Mouse (Mus musculus) activated CD4-positive, CD25-positive, alpha-beta regulatory T cell, adult 4 months (primary cell): ENCODE results near the gene Sox13. TPM values are rescaled to one million over a fixed set of nuclear protein-coding genes. Genes with fewer than 3 reads are reported as not detected.

Source experiments
- ATAC-seq: one replicate; pipeline ENCODE4 v1.8.0; 2017
- polyA plus RNA-seq, 2 experiments: library from polyadenylated mRNA; unstranded; fragments of 100-300 nt; shearing (Covaris generic); gene quantifications; one replicate each; pipeline ENCODE4 v1.2.1; 2017

Sox13 gene
- polyA plus RNA-seq, 2 experiments from 2014 or later: not detected

DNA sequence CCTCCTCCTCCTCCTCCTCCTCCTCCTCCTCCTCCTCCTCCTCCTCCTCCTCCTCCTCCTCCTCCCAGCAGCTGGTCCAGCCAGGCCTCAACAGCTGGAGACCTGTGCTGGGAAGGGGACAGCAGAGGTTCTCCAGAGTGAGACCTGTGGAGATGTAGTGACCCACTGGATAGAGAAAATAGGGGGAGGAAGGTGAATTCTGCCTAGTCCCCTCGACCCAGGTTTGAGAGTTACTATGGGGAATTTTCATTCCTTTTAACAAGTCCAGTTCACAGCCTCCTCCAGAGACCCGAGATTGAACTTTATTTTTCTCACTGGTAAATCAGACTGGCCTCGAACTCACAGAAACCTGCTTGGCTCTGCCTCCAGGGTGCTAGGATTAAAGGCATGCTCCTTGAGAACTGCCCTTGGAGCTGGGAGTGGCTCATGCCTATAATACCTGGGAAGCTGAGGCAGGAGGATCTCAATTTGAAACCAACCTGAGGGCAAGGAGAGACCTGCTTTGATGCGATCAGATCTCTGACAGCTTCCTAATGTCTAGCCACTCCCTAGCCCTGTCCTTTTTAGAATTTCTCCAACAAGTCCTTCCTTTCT, 467 bp upstream of the Sox13 start:
- ATAC-seq: no peak

DNA sequence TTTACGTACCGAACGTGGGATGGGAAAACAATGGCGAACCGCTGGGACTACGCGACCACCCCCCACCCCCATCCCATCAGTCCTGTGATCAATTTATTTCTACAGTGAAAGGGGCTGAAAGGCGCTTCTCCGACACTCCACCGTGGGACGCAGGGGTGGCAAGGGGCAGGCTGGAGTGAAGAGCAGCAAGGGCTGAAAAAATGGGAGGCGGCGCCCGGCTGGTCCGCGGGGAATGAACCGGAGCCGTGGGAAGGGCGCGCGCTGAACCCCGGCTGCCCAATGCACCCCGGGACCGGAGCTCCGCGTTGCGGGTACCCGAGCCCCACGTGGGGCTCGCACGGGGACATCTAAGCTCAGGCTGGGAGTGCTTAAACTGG, 1.0 kb downstream of the Sox13 start:
- ATAC-seq: no peak

GRCm38 (mm10) chr1:133422615-133423161, 1.5 kb downstream of the Sox13 start:
- no peak for ATAC-seq

DNA sequence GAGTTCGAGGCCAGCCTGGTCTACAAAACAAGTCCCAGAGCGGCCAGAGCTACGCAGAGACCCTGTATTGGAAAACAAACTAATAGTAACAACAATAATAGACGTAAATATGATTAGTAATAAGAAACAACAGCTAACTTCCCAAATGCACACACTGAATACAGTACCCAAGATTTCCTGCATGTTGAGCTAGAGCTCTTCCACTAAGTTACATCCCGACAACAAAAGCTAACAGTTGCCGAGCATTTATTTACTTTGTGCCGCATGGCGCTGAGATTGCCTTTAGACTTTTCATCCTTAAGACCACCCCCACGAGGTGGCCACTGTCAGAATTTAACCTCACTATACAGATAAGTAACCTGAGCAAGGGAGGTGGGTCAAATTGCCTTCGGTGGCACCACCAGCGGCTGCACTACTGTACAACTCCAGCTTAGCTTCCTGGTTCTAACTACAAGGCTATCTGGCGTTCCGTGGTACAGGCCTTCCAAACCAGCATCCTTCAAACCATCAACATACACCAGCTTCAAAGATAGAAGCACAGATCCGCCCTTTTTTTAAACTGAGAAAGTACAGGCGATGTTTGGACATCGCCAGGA, 2.1 kb downstream of the Sox13 start:
- ATAC-seq: no peak

GRCm38 (mm10) chr1:133421061-133421460, 3.1 kb downstream of the Sox13 start:
- ATAC-seq: no peak

GRCm38 (mm10) chr1:133420491-133420890, 3.7 kb downstream of the Sox13 start:
- ATAC-seq: no peak

DNA sequence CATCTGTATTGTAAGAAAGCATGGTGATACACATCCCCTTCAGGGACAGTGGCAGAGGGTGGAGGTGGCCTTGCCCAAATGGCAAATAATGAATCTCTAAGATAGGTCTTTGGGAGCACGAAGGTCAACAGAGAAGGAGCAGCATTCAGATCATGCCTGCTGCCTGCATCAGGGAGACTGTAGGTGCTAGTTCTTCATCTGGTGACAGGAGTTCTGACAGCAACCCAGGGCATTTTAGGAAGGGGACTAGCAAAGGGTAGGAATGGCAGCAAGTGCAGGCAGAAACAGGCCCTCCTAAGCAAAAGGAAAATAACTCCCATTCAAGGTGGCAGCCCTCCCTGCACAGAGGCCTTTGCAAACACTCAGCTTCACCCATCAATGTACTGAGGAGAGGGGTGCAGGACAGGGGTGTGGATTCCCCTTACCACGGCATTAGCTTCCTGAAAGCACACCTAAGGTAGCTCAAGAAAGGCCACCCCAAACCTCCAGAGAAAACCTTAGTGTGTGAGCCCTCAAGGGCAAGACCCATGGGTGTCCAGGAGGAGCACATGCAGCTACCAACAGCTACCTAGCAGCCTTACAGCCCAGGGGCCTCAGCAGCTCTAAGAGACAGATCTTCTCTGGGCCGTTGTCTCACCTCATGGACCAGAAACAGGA, 4.9 kb downstream of the Sox13 start:
- ATAC-seq: no peak

- ATAC-seq: no peak
Observed at GRCm38 (mm10) chr1:133418164-133418800, 5.9 kb downstream of the Sox13 start.

DNA sequence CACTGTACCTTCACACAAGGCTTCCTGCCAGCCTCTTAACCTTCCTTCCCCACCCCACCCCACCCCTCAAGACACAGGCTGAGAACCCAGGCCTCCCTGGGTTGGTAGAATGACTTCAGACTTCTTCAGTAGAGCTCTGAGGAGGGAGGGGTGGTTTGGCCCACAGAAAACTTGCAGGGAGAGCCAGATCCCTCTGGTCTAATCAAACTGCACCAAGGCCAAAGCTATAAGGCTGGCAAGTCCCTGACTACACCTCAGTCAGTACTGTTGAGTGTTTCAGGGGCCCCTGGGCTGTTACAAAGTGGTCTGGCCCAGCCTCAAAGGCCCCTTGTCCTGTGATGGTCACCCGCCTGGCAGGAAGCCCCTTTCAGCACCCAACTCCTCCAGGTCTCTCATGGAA, 6.6 kb downstream of the Sox13 start:
- ATAC-seq: no peak

GRCm38 (mm10) chr1:133417113-133417512, 7.1 kb downstream of the Sox13 start:
- no peak for ATAC-seq

- no peak for ATAC-seq
Observed at GRCm38 (mm10) chr1:133416472-133416871, 7.7 kb downstream of the Sox13 start.

GRCm38 (mm10) chr1:133415505-133415904, 8.7 kb downstream of the Sox13 start:
- ATAC-seq: no peak

DNA sequence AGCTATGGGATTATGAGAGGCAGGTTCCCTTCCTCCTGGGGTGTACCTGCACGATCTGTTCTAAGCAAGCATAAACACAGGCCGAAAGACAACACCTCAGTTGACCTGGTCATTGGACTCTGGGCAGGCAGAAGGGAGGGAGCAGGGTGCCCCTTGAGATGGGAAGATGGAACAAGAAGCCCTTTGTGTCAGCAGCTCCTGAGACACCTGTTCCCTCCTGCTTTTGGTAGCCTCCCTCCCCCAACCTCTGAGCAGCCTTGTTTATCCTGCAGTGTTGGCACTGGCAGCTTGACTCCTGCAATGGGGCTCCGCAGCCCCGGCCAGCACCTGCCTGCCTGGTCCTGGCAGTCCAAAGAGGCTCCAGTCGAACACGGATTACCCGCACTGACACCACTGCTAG, 9.1 kb downstream of the Sox13 start:
- no peak for ATAC-seq

GRCm38 (mm10) chr1:133412941-133413340, 11.2 kb downstream of the Sox13 start:
- no peak for ATAC-seq

DNA sequence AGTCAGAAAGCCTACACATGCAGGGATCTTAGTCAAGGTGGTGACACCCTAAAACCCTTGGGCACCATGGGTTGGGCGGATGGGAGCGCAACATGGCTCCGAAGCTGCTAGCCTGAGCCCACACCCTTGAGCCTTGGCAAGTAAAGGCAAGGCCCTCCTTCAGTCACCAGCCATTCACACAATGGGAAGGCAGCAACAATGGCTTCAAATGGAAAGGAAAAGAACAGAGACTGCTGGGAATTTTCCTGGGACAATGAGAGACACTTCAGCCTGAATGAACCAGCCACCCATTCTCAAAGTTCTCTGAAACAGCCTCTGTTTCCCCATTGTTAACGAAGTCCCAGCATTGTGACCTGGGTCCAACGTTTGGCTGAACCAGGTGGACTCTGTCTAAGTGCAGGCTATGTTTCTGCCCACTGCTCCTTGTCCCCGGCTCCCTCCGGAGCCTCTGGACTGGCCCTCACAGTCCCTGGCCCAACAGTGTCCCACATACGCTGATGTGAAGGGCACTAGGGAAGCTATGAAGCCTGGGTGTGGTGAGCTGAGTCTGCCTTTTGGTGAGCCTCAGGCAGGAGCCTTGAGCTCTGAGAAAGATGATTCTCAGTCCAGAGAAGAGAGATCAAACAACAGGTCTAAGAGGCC, 12.6 kb downstream of the Sox13 start:
- no peak for ATAC-seq

GRCm38 (mm10) chr1:133409786-133410185, 14.4 kb downstream of the Sox13 start:
- ATAC-seq: no peak

- ATAC-seq: no peak
Observed at GRCm38 (mm10) chr1:133408880-133409516, 15.2 kb downstream of the Sox13 start.

GRCm38 (mm10) chr1:133408321-133408720, 15.9 kb downstream of the Sox13 start:
- no peak for ATAC-seq

DNA sequence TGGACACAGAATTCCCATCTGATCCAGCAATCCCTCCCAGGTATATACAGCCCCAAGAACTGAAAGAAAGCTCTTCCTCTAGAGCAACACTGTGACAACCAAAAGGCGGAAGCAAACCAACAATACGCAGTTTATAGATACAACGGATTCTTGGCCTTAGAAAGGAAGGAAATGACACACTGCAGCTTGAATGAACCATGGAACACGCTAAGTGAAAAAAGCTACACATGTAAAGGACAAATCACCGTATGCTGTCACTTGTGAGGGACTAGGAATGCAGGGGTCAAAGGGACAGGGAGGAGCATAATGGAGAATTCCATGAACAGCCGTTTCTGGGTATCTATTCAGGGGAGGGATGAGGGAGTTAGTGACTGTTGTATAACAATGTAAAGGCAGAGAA, 16.7 kb downstream of the Sox13 start:
- ATAC-seq: no peak

- ATAC-seq: no peak
Observed at GRCm38 (mm10) chr1:133406614-133407013, 17.6 kb downstream of the Sox13 start.

GRCm38 (mm10) chr1:133404005-133404404, 20.2 kb downstream of the Sox13 start:
- no peak for ATAC-seq

DNA sequence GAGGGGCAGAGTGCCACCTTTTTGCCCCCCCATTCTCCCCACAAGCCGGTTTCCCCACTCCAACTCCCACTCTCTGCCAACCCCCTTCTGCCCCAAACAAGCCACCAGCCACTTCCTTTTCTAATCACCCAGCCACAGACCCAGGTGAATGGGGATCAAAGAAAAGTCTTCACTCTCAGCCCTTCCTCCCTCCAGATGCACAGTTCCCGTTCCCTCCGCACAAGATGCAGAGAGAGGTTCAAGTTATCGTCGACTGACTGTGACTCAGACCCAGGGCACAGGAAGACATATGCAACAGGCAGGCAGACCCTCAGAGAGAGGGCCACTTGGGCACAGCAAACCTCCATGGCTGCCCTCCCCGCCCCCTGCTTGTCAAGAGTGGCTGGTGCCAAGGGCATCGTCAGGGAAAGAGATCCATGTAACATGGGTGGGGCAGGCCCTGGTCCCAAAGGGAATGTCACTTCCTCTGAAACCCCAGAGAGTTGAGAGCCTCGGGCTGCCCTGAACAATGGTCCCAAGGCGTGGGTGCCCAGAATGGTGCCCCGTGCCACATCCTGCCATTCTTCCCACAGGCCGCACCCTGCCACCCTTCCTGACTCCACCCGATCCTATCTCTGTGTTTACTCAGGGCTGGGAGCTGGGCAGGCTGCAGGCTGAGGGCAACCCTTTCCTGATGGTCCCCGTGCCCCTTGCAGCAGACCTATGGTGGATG, 24.0 kb downstream of the Sox13 start:
- no peak for ATAC-seq
